Mouse (Mus musculus): Measurements from ENCODE around the gene Rnf144b. TPM values are rescaled to one million over a fixed set of nuclear protein-coding genes. Genes with fewer than 3 reads are reported as not detected.

The Rnf144b gene
- polyA plus RNA-seq, 1 experiment, result 0.87 TPM

DNA sequence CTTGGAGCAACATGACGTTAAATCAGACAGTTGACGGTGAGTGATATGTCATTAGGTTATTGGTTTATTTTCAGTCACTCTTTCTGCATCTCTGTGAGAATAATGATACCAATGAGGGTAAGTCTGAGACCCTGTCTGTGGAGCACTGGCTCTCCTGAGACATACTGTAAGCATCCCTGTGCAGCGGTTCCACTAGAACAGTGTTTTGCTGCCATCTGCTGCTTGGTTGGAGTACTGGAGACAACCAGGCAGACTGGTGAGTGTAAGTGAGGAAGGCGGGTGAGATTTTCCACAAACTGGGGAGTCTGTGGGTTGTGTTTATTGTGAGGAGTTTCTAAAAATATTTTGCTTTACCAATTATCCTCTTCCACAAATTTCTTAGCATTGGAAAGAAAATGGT is 166.0 kb downstream of the Rnf144b start:
- no peak for TF ChIP-seq GATA1 (IDR thresholded peaks at IDR 0.05; ENCODE audit: low read length)

DNA sequence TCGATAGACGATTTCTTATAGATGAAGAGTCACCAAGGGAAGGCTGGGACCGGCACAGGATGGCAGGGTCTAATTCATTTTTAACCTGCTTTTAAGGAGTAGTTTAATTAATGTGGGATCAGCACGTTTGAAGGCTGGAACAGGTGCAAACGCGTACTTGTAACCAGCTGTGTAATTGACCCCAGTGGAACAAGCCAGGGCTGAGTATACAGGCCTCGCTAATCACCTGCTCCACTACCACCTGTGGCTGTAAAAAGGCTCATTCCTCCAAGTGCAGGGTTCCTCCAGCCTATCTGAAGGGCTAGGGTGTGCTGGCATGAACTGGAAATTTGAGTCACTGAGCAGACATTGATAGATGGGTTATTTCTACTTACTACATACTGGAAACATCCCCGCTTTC is 174.0 kb downstream of the Rnf144b start:
- no peak for TF ChIP-seq GATA1 (IDR thresholded peaks at IDR 0.05; ENCODE audit: low read length)

Other genes starting within 250 kb of the Rnf144b start
- not detected in 2 replicates for gene Kif13a, start 192.8 kb upstream of the Rnf144b start, polyA plus RNA-seq (2012)
- gene Nhlrc1, start 107.8 kb upstream of the Rnf144b start, polyA plus RNA-seq (2012), result not detected in 2 replicates
- gene Kdm1b, start 79.2 kb upstream of the Rnf144b start, polyA plus RNA-seq (2012), result 2.2 and 2.5 TPM in 2 replicates
- 0.05 TPM in 1 of 2 replicates, not detected in the other for gene Tpmt, start 77.9 kb upstream of the Rnf144b start, polyA plus RNA-seq (2012)
- gene Dek, start 16.5 kb upstream of the Rnf144b start, polyA plus RNA-seq (2012), result 862 and 1,267 TPM in 2 replicates